Mouse (Mus musculus): ENCODE measurements at regions not wholly inside any gene's neighbourhood (a gene's known extent, or its start where the extent isn't known, plus 50 kb on each side); places are given as distances from the start of the nearest gene placed in this dataset.

DNA sequence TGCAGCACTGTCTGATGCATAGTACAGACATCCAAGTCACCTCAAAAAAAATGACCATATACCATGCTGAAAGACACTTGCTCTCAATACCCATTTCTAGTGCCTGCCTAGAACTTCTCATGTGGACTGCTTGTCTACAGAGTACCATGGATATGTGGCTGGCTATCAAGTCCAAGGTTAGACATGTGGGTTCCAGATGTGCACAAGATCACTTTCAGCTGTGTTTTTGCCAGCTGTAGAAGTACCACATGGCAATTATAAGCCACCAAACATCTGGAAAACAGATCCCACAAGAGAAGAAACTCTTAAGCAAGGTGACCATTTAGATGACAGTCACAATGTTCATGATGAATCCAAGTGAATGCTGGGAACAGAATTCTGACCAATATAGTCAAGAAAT is 409.8 kb downstream of the Insc start:
- no peaks in the 10 kb centered on the region for H3K27me3 ChIP-seq (ENCODE audit: insufficient read depth, poor library complexity, severe bottlenecking)
- H3K4me1 ChIP-seq = peaks cover 17% of the 10 kb centered on the region
- H3K27ac ChIP-seq = peak overlapping the region; percentile 59
- no peaks in the 10 kb centered on the region for H3K9me3 ChIP-seq
- H3K36me3 ChIP-seq = no peaks in the 10 kb centered on the region
- DNase-seq (ENCODE audit: low spot score) = no peak
- H3K4me3 ChIP-seq = no peak overlapping the region

- Histone ChIP-seq H3K36me3 (no peaks in the 10 kb centered on the region), H3K4me1 (peaks cover 17% of the 10 kb centered on the region), H3K27me3 (ENCODE audit: insufficient read depth, poor library complexity, severe bottlenecking) (no peaks in the 10 kb centered on the region), H3K27ac (peak overlapping the region; percentile 59), H3K9me3 (no peaks in the 10 kb centered on the region), H3K4me3 (no peak overlapping the region)
- WGBS = 47% methylated on average over 4 of the region's 4 CpGs
- DNase-seq (ENCODE audit: low spot score) = peak; percentile 80
Observed at GRCm38 (mm10) chr7:115153764-115154509, 410.4 kb downstream of the Insc start.

DNA sequence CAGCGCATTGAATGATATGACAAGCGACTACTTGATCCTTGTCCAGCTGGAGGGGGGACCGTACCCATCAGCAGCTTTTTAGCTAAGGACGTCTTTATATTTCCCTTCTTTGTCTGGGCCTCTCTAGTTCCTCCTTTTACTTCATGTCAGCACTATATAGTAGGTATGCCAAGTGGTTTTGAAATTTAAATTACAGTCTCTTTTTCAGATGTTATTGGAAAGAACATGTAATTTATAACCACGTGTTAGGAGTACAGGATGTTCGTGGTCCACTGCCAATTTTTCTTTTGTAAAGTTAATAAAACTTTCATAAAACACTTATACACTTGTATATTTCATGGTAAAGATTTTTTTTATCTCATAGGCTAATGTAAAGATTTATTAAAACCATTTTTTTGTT is 426.5 kb downstream of the Insc start:
- H3K4me1 ChIP-seq = 0 out of 2 replicates have a peak, but pooled peaks cover 3% of the 10 kb centered on the region
- H3K36me3 ChIP-seq = no peaks in the 10 kb centered on the region
- DNase-seq (ENCODE audit: low spot score) = no peak
- peaks cover 7% of the 10 kb centered on the region; the same call in 1 of the 2 replicates for H3K27me3 ChIP-seq (ENCODE audit: insufficient read depth, poor library complexity, severe bottlenecking)
- H3K4me3 ChIP-seq = no peak overlapping the region
- no peak overlapping the region for H3K27ac ChIP-seq
- 38% methylated on average over 6 of the region's 6 CpGs for WGBS
- H3K9me3 ChIP-seq = 0 out of 2 replicates have a peak, but pooled peaks cover 4% of the 10 kb centered on the region

- Histone ChIP-seq H3K27me3 (ENCODE audit: insufficient read depth, poor library complexity, severe bottlenecking) (peaks cover 7% of the 10 kb centered on the region; the same call in 1 of the 2 replicates), H3K36me3 (no peaks in the 10 kb centered on the region), H3K27ac (no peak overlapping the region), H3K4me3 (no peak overlapping the region), H3K9me3 (0 out of 2 replicates have a peak, but pooled peaks cover 4% of the 10 kb centered on the region), H3K4me1 (0 out of 2 replicates have a peak, but pooled peaks cover 3% of the 10 kb centered on the region)
- DNase-seq (ENCODE audit: low spot score) = no peak
- 49% methylated on average over 9 of the region's 9 CpGs for WGBS
Observed at GRCm38 (mm10) chr7:115170439-115170838, 426.9 kb downstream of the Insc start.

GRCm38 (mm10) chr7:115192482-115192881 is 449.0 kb downstream of the Insc start:
- H3K36me3 ChIP-seq = no peaks in the 10 kb centered on the region
- no peaks in the 10 kb centered on the region for H3K9me3 ChIP-seq
- H3K27ac ChIP-seq = no peak overlapping the region
- H3K4me1 ChIP-seq = peaks cover 12% of the 10 kb centered on the region
- 30% methylated on average over 5 of the region's 5 CpGs for WGBS
- 0 out of 2 replicates have a peak, but pooled peaks cover 3% of the 10 kb centered on the region for H3K27me3 ChIP-seq (ENCODE audit: insufficient read depth, poor library complexity, severe bottlenecking)
- no peak overlapping the region for H3K4me3 ChIP-seq
- DNase-seq (ENCODE audit: low spot score) = no peak

DNA sequence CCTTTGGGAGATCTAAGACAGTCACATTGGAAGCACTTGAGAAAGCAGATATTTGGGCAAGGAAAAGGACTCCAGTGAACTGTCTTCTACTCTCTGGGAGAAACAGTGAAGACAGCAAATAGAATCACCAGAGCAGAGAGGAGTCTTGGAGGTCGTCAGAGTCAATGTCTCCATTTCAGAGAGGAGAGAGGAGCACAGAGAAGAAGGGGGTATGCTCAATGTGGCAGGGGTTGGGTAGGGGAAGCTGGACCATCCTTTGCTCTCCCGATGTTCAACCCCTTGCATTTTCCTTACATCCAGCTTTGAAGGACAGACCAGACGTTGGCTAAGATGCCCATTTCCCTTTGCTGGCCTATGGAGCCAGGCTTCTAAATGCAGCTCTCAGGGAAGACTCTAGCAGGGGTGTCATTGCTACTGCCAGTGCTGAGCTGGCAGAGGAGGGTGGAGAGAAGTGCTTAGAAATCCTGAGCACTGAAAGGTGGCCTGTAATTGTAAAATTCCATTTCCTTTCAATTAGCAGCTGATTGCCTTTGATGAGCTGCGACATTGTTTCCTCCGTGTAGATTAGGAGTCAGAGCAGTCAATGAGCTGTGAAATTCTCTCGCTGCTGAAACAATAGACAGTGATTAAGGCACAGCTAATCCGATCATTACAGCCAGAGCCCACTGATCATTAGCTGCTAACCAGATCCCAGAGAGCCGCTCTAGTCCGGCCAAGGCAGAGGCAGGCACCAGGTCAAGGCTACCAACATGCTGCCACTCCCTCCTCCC is 449.7 kb downstream of the Insc start:
- no peaks in the 10 kb centered on the region for H3K9me3 ChIP-seq
- H3K27ac ChIP-seq = no peak overlapping the region
- H3K36me3 ChIP-seq = no peaks in the 10 kb centered on the region
- H3K4me3 ChIP-seq = no peak overlapping the region
- no peak for DNase-seq (ENCODE audit: low spot score)
- 0 out of 2 replicates have a peak, but pooled peaks cover 3% of the 10 kb centered on the region for H3K27me3 ChIP-seq (ENCODE audit: insufficient read depth, poor library complexity, severe bottlenecking)
- peaks cover 12% of the 10 kb centered on the region for H3K4me1 ChIP-seq
- 22% methylated on average over 9 of the region's 9 CpGs for WGBS

DNA sequence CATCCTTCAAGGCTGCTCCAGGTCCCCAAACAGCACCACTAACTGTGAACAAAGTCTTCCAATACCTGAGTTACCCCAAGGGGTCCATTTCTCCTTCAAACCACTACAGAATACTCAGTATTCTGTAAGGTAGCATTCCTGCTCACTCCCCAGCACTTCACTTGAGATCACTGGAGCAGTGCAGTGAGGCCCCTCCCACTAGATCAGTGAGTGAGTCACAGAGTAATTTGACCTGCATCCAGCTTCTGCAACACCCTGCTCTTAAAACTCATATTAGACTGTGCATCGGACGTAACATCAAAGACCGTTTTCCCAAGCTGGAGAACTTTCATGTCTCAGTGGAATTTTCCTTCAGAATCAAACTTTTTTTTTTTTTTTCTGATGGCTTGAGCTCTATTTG is 461.4 kb downstream of the Insc start:
- DNase-seq (ENCODE audit: low spot score) = no peak
- WGBS = 64% methylated on average over 3 of the region's 3 CpGs

GRCm38 (mm10) chr7:115206479-115207134 is 463.1 kb downstream of the Insc start:
- Histone ChIP-seq H3K27me3 (ENCODE audit: insufficient read depth, poor library complexity, severe bottlenecking) (no peaks in the 10 kb centered on the region), H3K36me3 (no peaks in the 10 kb centered on the region), H3K9me3 (no peaks in the 10 kb centered on the region), H3K27ac (no peak overlapping the region), H3K4me3 (no peak overlapping the region), H3K4me1 (0 out of 2 replicates have a peak, but pooled peaks cover 5% of the 10 kb centered on the region)
- 48% methylated on average over 9 of the region's 9 CpGs for WGBS
- no peak for DNase-seq (ENCODE audit: low spot score)

More for the DNA sequence above, 461.4 kb downstream of the Insc start:
- Histone ChIP-seq H3K27me3 (ENCODE audit: insufficient read depth, poor library complexity, severe bottlenecking) (no peaks in the 10 kb centered on the region), H3K27ac (no peak overlapping the region), H3K36me3 (no peaks in the 10 kb centered on the region), H3K4me1 (0 out of 2 replicates have a peak, but pooled peaks cover 5% of the 10 kb centered on the region), H3K4me3 (no peak overlapping the region), H3K9me3 (no peaks in the 10 kb centered on the region)

GRCm38 (mm10) chr7:115208781-115209180 is 465.3 kb downstream of the Insc start:
- no peak overlapping the region for H3K27ac ChIP-seq
- no peaks in the 10 kb centered on the region for H3K27me3 ChIP-seq (ENCODE audit: insufficient read depth, poor library complexity, severe bottlenecking)
- no peaks in the 10 kb centered on the region for H3K36me3 ChIP-seq
- no peak overlapping the region for H3K4me3 ChIP-seq
- peaks cover 11% of the 10 kb centered on the region for H3K4me1 ChIP-seq
- no peaks in the 10 kb centered on the region for H3K9me3 ChIP-seq
- WGBS = 73% methylated on average over 7 of the region's 7 CpGs
- DNase-seq (ENCODE audit: low spot score) = no peak

GRCm38 (mm10) chr7:115210012-115210411 is 466.5 kb downstream of the Insc start:
- DNase-seq (ENCODE audit: low spot score) = no peak
- WGBS = 78% methylated on average over 2 of the region's 2 CpGs
- Histone ChIP-seq H3K36me3 (no peaks in the 10 kb centered on the region), H3K4me3 (no peak overlapping the region), H3K27me3 (ENCODE audit: insufficient read depth, poor library complexity, severe bottlenecking) (no peaks in the 10 kb centered on the region), H3K27ac (no peak overlapping the region), H3K9me3 (no peaks in the 10 kb centered on the region), H3K4me1 (peaks cover 11% of the 10 kb centered on the region)

DNA sequence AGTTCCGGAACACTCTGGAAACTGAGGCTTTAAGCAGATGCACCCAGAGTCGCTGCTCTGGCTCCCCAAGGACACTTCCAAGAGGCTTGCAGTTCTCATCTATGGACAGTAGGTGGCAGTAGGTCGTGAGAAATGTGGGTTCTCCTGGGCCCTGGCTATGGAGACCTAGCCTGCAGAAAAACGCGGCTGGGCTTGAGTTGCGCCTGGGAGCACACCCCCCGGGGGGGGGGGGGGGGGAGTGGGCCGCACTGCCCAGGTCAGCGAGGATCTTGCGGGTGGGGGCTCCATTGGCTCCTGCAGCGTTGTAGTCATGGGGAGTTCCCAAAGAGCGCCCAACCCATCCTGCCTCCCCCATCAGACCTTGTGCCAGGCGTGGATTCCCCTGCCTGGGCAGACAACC is 473.3 kb downstream of the Insc start:
- Histone ChIP-seq H3K27ac (peak overlapping the region; percentile 85), H3K27me3 (ENCODE audit: insufficient read depth, poor library complexity, severe bottlenecking) (no peaks in the 10 kb centered on the region; the same call in 1 of the 2 replicates), H3K36me3 (no peaks in the 10 kb centered on the region), H3K4me1 (peaks cover 27% of the 10 kb centered on the region), H3K4me3 (peak overlapping the region; percentile 57), H3K9me3 (no peaks in the 10 kb centered on the region)
- 1% methylated on average over 13 of the region's 13 CpGs for WGBS
- DNase-seq (ENCODE audit: low spot score) = peak; percentile 94

DNA sequence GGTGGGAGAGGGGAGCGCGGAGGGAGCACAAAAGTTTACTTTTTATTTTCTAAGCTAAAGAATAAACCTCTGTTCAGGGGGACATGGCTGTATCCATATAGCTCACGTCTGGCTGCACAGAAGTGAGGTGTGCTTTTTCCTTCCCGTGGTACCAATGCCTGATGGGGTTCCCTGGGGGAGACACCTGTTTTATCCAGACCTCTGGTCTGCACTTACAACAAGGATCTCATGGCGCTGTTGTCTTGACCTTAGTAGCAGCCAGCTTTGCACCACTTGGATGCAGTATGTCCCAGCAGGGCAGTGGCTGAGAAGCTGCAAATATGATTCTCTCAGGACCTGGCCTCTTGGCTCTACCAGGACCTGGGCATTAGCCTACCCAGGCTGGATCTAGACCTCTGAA is 473.8 kb downstream of the Insc start:
- DNase-seq (ENCODE audit: low spot score) = no peak
- peaks cover 27% of the 10 kb centered on the region for H3K4me1 ChIP-seq
- H3K27me3 ChIP-seq (ENCODE audit: insufficient read depth, poor library complexity, severe bottlenecking) = no peaks in the 10 kb centered on the region; the same call in 1 of the 2 replicates
- no peaks in the 10 kb centered on the region for H3K36me3 ChIP-seq
- peak overlapping the region; percentile 85 for H3K27ac ChIP-seq
- H3K4me3 ChIP-seq = peak overlapping the region; percentile 57
- no peaks in the 10 kb centered on the region for H3K9me3 ChIP-seq
- 5% methylated on average over 5 of the region's 5 CpGs for WGBS

DNA sequence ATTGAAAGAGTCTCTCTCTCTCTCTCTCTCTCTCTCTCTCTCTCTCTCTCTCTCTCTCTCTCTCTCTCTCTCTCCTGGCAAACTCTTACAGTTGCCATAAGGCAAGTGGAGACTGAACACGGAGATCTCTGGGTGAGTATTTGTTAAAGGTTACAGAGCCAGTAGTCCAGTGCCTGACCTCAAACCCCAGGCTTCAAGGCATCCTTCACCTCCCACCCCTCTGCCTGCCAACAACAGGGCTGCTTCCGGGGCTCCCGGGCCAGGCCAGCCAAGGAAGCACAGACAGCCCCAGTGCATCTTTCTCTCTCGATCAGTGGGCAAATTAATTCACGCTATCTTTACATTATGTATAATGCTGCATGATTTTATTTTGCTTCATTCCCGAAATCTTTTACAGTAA is 474.2 kb downstream of the Insc start:
- Histone ChIP-seq H3K27me3 (ENCODE audit: insufficient read depth, poor library complexity, severe bottlenecking) (no peaks in the 10 kb centered on the region; the same call in 1 of the 2 replicates), H3K4me1 (peaks cover 27% of the 10 kb centered on the region), H3K27ac (peak overlapping the region; percentile 85), H3K9me3 (no peaks in the 10 kb centered on the region), H3K4me3 (no peak overlapping the region), H3K36me3 (no peaks in the 10 kb centered on the region)
- 49% methylated on average over 6 of the region's 6 CpGs for WGBS
- DNase-seq (ENCODE audit: low spot score) = no peak
